Mouse (Mus musculus) spleen, embryonic (tissue): ENCODE data around the gene Ston2.
"Not testable (repeated sequence)": the region's sequence is repeated elsewhere in the genome, so short reads cannot be mapped to it uniquely, and the experiment has no call there.

Source experiments
- CTCF ChIA-PET: fragments of 350-600 bp; sonication (Branson Sonifier 250); formaldehyde crosslinking; loops from one replicate; lab custom pipeline; 2022; lab: Charles Lee

The Ston2 gene

DNA sequence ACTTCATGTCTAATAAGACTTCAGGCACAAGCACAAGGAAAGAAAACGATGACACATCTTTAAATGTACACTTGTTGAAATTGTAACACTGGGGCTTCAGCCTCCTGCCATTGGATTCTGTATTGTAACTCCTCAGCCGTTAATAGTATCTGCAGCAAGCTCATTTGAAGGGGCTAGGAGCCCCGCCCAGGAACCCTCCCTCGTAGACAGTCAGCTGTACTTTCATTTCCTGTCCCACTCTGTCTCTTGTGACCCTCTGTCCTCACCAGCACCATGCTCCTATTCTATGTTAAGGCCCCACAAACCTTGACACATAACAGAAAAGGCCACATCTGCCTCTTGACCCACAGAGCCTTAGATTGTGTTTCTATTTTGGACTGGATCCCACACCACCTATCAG, 3.6 kb upstream of the Ston2 start:
- CTCF ChIA-PET, result interaction anchor here (0.6 kb wide), 1 partner anchor 309 kb away, joined by 3 read pairs; no protein-coding TSS in a partner anchor

DNA sequence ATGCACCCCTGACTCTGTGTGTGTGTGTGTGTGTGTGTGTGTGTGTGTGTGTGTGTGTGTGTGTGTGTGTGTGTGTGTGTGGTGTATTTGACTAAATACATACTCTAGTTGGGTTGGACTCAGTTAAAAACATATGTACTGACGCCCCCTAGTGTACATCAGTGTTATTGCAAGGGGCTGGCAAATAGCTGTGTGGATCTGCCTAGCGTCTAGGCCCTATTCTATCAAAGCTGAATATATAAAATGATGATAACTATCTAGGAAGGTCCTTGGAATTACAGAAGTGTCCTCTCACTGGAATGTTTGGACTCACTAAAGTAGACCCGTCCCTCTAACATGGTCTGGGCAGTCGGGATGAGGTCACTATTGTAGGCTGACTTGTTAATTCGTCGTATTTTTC, 1.6 kb upstream of the Ston2 start:
- CTCF ChIA-PET, result interaction anchor here (0.6 to 0.7 kb wide), 4 partner anchors 14 to 145 kb away, joined by 3 to 15 read pairs (median 6); no protein-coding TSS in a partner anchor

DNA sequence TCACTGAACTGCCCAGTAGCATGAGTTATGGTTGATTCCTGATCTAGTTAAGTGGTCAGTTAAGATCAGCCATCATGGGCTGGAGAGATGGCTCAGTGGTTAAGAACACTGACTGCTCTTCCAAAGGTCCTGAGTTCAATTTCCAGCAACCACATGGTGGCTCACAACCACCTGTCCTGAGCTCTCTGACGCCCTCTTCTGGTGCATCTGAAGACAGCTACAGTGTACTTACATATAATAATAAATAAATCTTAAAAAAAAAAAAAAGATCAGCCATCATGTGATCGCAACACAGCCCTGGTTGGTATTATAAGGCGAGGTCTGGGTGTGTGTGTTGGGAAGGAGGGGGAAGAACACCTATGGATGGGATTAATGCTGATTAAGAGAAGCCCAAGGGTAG, 259 bp upstream of the Ston2 start:
- CTCF ChIA-PET, result not testable (repeated sequence)

DNA sequence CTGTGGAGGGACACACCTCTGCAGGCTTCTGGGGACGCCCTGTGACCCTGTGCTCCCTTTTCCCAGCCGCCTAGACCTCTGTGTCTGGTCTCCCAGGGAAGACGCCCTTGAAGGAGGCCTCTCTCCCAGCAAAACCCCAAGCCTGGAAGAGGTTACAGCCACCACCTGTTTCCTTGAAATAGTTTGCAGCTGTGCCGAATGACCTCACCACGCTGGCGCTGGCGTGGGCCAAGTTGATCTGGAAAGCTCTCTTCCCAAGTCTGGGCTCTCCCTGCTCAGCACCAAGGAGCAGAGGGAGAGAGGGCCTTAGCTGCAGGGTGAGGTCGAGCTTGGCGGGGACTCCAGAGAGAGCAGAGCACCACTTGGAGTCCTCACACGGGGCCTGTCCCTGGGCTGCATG, 1.8 kb downstream of the Ston2 start:
- CTCF ChIA-PET, result no interaction called here

DNA sequence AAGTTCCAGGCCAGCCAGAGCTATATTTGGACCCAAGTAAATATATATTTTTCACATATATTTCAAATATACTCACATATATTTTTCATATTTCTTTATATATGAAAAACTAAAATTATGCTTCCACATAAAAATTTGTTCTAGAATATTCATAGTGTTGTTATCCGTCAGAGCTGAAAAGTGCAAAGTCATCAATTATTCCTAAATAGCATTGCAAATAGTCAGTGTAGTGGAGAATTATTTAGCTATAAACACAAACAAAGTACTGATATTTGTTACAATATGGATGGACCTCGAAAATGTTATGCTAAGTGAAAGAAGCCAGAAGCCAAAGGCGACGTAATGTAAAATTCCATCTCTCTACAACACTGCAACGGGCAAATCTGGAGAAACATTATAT, 6.8 kb downstream of the Ston2 start:
- CTCF ChIA-PET, result interaction anchor here (0.6 kb wide), 2 partner anchors 16 to 230 kb away, joined by 4 read pairs; no protein-coding TSS in a partner anchor

DNA sequence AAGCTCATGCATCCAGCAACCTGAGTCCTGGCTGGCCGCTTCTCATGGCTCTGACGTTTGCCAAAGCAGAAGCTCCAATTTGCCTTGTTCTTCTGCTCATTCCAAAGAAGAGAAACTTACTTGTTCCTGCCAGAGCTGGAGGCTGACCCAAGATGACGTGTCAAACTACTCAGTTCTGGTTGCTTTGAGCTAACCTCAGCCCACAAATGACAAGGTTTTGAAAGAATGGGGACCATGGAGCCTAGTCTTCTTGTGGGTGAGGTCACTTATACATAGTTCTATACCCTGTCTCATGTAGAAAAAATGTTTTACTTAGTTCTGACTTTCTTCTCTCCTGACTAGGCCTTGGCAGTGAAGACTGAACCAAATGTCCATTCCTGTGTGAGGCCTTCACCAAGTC, 7.7 kb downstream of the Ston2 start:
- CTCF ChIA-PET, result interaction anchor here (2.3 kb wide), 1 partner anchor 14 kb away, joined by 5 read pairs; no protein-coding TSS in a partner anchor

DNA sequence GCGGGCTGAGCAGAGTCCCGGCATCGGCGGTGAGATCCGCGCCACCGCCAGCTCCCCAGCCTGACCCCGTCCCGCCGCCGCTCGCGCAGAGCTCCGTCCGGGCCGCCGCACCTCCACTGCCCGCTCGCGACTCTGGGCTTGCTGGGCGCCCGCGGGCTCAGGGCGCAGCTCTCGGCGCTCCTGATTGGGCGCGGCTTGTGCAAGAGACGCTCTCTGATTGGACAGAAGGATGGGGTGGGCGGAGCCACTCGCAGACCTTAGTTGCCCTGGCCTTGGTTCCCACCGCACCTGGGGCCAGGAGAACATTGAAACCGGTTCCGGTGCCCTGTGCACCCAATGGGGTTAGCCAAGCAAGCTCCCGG, 9.2 kb downstream of the Ston2 start:
- CTCF ChIA-PET, result interaction anchor here (0.6 to 2.3 kb wide), 2 partner anchors 13 to 193 kb away, joined by 3 to 5 read pairs; no protein-coding TSS in a partner anchor

DNA sequence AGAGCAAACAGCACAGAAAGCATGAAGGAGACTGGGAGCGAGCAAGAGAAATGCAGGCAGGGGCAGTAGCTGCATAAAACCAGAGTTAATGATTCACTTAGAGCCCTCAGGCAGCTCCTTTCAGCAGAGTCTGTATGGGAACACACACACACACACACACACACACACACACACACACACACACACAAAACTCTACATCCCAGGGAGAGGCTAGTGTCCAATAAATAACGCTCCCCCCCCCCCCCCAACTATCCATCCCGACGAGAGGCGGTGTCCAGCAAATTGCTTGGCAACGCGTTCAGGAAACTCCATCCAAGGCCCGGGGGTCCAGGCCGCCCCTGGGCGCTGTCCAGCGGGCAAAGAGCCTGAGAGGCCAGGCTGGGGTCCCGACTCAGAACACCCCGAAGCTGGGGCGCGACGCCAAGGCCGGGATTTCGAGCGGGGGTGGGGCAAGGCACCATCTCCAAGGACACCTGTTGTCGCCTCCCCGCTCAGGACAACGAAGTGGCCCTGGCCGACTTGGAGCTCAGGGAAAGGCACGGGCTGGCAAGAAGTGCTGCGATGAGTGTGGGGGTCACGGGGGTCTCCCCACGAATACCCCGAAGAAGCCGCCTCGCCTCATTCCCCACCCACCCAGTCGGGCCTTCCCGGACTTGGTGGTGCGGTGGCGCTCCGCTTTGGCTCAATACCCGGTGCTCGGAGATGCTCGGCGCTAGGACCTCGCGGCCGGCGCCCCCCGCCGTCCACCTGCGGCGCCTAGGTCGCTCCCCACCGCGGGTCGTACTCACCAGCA, 9.8 kb downstream of the Ston2 start:
- CTCF ChIA-PET, result interaction anchor here (0.6 to 2.3 kb wide), 2 partner anchors 12 kb away, joined by 5 to 9 read pairs; no protein-coding TSS in a partner anchor

DNA sequence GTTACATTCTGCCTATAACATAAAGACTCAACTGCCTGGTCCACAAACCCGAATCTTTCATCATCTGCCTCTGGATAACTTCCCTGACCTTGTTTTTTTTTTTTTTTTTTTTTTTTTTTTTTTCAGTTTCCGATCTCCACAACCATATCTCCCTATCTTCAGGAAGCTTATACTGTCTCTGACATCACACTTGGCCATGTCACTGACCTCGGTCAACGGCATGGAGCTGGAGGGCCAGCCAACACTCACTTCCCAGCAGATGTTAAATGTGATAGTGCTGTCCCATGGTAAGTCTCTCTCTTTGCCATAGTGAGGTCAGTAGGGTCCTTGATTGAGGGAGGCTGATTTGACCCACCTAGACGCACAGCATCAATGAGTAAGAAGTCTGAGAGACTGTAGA, 11.8 kb downstream of the Ston2 start:
- CTCF ChIA-PET, result no interaction called here

DNA sequence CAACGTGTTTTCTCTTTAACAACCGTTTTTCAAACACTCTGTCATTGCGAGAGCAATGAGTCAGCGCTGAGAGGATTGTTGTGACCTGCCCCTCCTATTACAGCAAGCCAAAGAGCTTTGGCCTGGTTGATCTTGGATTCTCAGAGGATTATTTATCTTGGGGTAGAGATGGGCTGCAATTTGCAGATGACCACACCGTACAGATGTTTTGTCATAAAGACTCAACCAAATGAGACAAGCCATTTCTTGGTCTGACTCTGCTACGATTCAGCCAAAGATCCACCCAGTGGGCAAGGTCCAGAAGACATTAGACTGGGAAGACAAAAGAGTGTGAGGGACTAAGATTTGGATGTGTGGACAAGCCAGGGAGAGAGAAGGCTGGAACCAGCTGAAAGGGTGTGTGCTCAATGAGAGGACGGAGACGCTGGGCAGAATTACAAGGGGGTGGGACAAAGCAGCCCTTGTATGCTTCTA, 13.3 kb downstream of the Ston2 start:
- CTCF ChIA-PET, result interaction anchor here (0.5 kb wide), 1 partner anchor 139 kb away, joined by 6 read pairs; no protein-coding TSS in a partner anchor

DNA sequence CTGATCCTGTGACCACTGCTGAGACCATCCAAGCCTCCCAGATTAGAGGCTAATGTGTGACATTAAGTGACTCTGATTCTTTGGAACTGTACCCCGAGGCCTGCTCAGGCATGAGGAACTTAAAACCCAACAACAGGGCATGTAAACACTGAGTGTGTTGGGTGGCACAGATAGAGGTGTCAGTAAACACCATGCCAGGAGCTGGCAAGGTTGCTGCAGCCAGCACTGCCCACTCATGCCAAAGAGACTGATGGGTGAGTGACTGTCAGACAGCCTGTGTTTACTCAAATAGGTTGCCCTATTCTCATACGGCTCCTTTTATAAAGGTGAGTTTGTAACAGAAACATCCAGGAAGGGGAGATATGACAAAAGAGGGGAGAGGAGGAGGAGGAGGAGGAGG, 19.3 kb downstream of the Ston2 start:
- CTCF ChIA-PET, result no interaction called here

DNA sequence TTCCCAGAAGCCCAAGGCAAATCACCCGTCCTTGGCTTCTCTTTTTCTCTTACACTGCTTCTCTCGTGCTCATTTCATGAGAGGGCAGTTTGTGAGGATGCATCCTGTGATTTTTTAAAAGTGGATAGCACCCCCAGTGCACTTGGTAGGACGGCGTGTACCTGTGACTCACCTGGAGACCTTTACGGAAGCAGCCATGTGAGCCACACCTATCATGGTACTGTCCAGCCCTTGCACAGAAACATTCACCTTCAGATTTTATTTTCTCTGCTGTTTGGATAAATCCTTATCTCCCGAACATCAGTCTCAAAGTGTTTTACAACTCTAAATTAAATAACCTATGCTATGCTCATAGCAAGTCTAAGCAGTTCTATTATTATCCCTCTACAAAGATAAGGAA, 20.0 kb downstream of the Ston2 start:
- CTCF ChIA-PET, result no interaction called here

DNA sequence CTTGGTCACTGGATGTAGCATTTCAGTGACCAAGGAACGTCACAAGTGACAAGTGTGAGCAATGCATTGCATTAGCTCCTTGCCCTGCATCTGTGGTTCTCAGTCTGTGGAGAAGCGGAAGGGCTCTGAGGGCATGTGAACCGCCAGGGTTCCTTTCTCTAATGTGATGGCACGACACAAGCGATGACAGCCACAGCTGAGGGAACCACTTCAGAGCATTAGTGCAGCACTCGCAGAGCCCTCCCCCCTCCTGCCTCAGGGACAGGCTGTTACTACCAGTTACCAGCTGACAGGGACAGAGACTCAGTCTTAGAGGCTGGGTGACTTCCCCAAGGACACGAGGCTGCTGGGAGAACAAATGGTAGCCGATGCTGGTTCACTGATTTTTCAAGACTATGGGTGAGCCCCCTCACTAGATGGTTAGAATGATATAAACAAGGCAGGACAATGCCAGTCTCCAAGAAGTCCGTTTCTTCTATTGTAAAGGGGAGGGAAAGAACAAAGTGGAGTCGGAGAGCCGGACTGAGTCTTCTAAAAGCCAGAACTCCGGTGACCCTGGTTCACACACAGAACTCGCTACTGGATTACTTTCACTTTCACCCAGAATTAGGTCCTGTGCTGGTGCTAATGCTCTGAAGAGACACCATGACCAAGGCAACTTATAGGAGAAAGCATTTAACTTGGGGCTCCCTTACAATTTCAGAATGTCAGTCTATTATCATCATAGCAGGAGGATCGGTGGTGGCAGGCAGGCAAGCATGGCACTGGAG, 21.7 kb downstream of the Ston2 start:
- CTCF ChIA-PET, result interaction anchor here (0.8 to 1.4 kb wide), 2 partner anchors 9 to 13 kb away, joined by 3 to 5 read pairs; no protein-coding TSS in a partner anchor

DNA sequence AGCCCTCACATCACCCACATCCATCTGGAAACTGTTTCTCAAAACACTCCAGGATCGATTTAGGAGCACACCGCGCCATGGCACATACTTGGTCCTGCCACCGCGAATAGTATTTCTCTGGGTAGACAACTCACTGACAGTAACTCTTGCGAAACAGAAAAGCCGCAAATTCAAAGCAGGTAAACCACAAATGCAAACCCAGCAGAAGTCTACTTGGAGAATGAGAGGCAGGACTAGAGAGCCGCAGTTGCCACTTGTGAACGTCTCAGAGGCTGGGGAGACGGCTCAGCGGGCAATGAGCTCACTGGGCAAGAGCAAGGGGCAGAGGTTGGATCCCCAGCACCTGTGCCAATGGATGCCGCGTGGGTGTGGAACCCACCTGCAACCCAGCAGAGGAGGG, 22.7 kb downstream of the Ston2 start:
- CTCF ChIA-PET, result interaction anchor here (0.7 to 1.4 kb wide), 2 partner anchors 14 to 16 kb away, joined by 4 to 5 read pairs; no protein-coding TSS in a partner anchor

DNA sequence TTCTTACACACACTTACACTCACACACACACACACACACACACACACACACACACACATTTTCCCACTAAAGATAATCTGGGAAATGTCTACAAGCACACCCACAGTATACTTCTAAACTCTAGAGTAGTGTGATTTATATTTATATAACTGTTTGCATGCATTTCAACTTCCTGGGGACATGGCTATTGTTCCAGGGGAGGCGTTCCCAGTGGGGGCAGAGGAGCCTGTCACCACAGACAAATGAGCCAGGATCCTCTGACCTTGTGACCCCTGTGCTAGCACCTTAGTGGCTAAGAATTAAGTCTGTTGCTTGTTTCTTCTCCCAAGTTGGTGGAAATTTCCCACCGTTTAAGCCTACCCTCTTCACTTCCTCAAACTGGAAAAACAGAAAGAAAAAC, 23.1 kb downstream of the Ston2 start:
- CTCF ChIA-PET, result interaction anchor here (0.7 kb wide), 1 partner anchor 16 kb away, joined by 4 read pairs; no protein-coding TSS in a partner anchor

DNA sequence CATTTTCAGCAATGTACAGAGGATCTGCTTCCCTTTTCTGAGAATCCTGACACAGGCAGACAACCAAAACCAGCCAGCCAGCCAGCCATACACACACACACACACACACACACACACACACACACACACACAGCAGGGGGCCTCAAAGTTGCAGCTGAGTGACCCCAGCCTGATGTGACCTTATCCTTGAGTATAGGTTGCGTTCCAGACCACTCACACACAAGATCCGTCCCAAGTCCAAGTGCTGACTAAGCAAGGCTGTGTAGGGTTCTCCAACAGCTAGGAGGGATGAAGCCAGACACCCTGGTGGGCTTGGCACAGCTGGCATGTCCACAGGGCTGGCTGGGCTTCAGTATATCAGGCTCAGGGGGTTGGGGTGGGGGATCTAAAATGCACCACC, 23.7 kb downstream of the Ston2 start:
- CTCF ChIA-PET, result interaction anchor here (0.7 kb wide), 1 partner anchor 25 kb away, joined by 8 read pairs; no protein-coding TSS in a partner anchor

DNA sequence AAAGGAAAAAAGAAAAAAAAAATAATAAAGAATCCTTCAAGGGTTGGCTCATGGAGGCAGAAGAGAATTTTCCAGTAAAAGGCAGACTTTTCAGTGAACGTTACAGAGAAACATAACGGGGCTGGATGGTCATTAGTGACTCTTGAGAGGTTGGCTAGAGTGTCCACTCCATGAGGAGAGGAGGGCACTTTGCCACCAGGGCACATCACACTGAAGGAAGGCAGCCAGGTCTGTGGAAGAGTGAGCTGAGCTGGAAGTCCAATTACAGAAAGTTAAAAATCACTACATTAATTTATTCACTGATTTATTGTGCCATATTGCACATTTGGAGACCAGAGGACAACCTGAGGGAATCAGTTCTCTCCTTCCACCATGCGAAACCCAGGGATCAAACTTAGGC, 28.4 kb downstream of the Ston2 start:
- CTCF ChIA-PET, result no interaction called here

DNA sequence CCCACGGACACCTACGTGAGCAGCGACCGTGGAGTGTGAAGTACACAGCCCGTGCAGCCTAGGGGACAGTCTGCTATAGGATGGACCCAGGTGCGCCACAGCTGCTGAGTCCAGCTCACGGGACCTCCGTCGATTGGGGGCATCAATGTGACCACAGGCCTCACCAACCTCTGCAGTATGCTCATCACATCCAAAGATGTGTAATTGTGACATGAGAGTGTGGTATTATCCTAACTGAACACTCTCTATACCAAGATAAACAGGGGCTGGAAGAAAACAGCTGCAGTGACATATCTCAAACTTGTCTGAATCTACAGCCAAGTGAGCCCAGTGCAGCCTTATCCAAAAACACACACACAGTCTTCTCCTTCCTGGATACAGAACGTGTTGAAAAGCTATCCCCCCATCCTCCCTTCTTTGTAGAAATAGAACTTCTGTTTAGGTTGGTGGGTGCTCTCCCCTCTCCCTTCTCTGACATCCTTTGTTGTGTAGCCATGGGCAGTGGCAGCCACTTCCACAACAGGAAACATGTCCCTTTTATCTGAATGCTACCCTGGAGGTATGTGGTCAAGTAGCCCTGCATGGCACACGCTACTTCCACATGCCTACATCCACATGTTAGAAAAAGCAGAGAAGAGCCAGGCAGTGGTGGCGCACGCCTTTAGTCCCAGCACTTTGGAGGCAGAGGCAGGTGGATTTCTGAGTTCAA, 30.2 kb downstream of the Ston2 start:
- CTCF ChIA-PET, result interaction anchor here (1.3 kb wide), 1 partner anchor 9 kb away, joined by 3 read pairs; no protein-coding TSS in a partner anchor

DNA sequence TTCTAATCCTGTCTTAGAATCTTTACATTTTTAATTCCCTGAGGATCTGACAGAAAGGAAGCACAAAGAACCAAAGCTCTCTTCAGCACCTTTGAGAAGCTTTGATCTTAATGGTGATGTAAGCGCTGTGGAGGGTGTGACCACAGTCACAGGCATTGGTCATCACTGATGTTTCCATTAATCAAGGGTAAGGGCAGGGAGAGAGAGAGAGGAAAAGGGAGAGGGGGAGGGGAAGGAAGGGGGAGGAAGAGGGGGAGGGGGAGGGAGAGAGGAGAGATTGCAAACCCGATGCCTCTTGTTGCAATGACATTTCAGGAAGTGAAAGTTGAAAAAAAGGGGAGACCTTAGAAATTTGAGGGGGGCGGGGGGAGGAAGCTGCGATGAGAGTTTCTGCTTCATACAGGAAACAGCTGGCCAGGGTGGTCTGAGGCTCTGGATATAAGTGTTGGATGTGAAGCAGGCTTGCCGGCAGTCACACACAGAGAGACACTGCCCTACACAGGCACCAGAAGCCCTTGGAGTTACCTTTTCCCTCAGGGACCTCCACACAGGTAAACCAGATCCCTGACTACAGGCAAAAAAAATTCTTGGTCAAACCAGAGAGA, 31.5 kb downstream of the Ston2 start:
- CTCF ChIA-PET, result interaction anchor here (0.7 kb wide), 1 partner anchor 96 kb away, joined by 4 read pairs; no protein-coding TSS in a partner anchor

DNA sequence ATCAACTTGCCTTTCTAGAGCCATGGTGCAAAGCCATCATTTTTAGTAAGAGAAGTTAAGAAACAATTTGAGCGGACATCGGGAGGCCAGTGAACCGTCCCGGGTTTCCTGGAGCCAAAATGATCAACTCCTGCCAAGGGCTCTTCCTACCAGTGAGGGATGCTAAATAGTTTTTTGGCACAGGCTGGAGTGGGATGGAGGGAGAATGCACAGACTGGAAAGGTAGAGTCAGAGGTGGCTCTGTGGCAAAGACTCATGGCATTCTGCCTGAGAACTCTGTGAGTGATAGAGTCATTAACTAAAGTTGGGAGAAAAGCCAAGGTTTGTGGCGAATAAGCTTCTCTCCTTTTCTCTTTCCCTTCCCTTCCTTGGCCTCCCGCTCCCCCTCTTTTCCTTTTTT, 33.6 kb downstream of the Ston2 start:
- CTCF ChIA-PET, result no interaction called here

DNA sequence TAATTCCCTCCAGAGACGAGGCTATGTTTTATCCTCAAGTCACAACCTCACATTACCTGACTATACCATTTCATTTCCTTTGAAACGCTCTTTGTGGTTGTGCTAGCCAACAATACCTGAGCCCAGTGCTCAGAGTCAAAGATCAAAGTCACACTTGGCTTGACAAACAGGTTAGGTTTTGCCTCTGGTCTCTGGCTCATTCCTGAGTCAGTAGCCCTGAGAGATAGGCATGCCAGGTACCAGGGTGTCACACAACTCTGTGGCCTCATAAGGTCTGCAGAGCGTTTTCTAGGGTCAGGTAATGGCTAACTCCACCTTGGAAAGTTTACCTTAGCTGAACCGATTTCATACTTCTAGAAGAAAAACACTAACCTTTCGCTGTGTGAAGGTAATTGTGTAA, 35.5 kb downstream of the Ston2 start:
- CTCF ChIA-PET, result interaction anchor here (0.5 to 0.6 kb wide), 2 partner anchors 20 to 266 kb away, joined by 3 read pairs; no protein-coding TSS in a partner anchor
